Mouse (Mus musculus) hematopoietic stem cell, adult 5-6 weeks (primary cell): ENCODE results near the gene 3110040N11Rik. TPM values are rescaled to one million over a fixed set of nuclear protein-coding genes. Genes with fewer than 3 reads are reported as not detected.
"Not testable (repeated sequence)": the region's sequence is repeated elsewhere in the genome, so short reads cannot be mapped to it uniquely, and the experiment has no call there.

Experiments
- ATAC-seq, 2 experiments: fragments of 125-278 bp in 1 of 2; replicated peaks in 1 of 2; 2 replicates each; pipeline ENCODE4 v1.8.0; 2016 to 2017; ENCODE audit warnings: inconsistent platforms in 2 of 2, mild to moderate bottlenecking in 2 of 2, moderate number of reproducible peaks in 2 of 2, low read depth in 1 of 2, moderate TSS enrichment in 1 of 2; ENCODE audit not compliant: low FRiP score in 2 of 2, poor library complexity in 2 of 2, severe bottlenecking in 2 of 2, insufficient read depth in 1 of 2, low TSS enrichment in 1 of 2
- total RNA-seq: library from RNA; stranded (forward); fragments of 172-1452, 232-1000 nt; gene quantifications from 2 replicates; pipeline ENCODE4 v1.2.3, GENCODE M21; 2017

3110040N11Rik gene
- 79.8 and 104 TPM in 2 replicates for total RNA-seq

- ATAC-seq: peak; percentile 91 to 96
Measured at GRCm38 (mm10) chr7:81789095-81789757, at the start of gene 3110040N11Rik. 3110040N11Rik (minus strand) TSS chr7:81789478.

DNA sequence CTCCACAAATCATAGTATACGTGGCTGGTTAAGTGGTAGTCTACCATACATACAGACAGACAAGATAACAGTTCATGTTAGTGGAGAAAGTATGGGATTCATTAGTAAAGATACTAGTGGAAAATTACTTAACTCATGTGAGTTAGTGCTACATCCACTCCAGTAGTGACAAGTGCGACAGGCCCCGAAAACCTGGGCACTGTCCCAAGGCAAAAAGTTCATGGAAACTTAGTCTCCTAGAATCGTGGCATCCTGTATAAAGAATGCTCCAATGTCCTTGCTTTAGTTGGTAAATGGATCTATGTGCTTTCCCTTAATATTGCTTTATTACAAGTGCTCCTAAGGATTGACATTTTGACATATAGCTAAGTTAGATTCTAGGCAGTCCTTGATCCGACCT lies 48.5 kb upstream of the 3110040N11Rik start:
- not testable (repeated sequence) for ATAC-seq

GRCm38 (mm10) chr7:81835430-81835829 lies 46.2 kb upstream of the 3110040N11Rik start:
- ATAC-seq: no peak

GRCm38 (mm10) chr7:81834847-81835246 lies 45.6 kb upstream of the 3110040N11Rik start:
- 0 out of 4 replicates have a peak, but pooled peaks of 1 of the 2 experiments have one; percentile 46 for ATAC-seq

DNA sequence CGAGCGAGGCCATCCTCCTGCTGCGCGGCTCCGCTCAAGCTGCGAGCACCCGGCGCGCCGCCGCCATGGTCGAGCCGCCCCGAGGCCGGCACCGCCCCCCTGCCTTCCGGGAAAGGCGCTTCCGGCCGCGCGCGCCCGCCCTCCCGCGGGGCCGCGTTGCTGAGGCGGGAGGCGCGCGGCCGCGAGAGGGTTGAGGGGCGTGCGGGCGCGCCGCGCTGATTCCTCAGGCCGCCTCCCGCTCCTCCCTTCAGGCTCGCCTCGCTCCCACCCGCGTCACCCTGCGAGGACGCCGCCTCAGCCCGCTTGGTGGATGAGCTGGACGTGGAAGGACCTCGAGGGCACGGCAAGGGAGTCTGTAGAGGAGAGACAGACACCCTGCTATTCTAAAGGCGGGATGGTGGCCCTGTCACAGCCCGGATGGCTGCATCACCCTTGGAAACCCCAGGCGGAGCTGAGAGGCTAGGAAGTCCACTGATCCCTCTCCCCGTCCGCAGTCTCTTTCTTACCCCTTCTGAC lies 40.2 kb upstream of the 3110040N11Rik start, which contains the start of gene Btbd1:
Btbd1 (minus strand) TSS at position 53 of the 516 bp plus-strand sequence.
- peak; percentile 55 to 78 for ATAC-seq

DNA sequence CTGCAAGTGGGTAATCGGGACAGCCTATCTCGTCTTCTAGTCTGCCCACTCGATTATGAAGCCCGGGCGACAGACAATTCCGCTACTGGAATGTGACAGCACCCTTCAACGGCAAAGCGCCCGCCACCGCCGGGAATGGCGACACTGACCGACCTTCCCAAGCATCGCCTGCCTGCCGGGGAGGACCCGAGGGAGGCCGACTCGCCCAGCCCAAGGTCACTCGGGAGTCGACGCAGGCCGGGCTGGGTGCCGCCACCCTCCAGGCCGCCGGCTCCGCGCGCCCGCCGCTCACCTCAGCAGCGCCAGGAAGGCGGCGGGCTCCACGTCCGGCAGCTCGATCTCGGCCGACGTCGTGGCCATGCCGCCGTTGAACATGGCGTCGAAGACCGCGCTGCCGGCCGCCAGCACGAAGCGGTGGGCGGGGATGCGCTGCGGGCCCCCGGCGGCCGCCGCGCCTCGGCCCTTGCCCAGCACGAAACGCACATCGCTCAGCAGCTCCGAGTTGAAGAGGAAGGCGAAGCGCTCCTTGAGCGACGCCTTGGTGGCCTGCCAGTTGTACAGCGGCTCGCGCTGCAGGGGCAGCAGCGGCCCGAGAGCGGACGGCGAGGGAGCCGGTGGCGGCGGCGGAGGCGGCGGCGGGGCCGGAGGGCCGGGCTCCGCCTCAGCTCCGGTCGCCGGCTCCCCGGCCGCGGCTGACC lies 39.6 kb upstream of the 3110040N11Rik start:
- ATAC-seq: peak; percentile 14 to 31; a peak in 2 of 4 replicates

DNA sequence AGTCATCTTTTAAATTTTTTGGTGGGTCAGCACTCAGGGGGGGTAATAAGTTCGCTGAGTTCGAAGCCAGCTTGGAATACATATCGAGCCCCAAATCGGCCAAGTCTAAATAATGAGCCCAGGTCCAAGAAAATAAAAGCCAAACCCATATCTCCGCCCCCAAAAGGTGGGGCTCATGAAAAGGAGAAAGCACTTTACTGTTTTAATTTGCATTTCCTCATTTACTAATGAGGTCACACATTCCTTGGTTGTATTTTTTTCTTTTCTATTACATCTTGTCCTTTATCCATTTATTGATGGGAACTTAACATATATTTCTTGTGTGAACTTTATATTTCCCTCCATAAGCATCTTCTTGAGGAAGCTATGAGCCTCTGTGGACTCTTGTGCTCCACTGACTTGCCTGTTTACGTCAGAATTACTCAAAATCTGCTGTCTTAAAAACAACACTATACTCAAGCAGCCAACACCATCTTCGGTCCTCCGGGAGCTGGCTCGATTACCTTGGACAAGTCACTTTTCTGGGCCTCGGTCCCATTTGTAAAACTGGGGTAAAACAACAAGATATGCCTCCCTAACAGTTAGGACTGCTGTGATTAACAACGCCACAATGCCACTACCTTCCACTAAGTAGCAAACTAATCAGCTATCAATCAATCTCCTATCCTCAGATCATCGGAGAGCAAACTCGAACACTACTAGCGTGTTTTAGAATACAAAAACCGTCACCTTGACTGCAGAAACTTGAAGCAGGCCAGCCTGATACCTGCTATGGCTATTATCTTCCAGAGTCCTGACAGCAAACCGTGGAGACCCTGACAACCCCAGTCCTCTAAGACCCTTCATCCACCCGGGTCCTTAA lies 38.8 kb upstream of the 3110040N11Rik start:
- ATAC-seq: no peak

GRCm38 (mm10) chr7:81825381-81825780 lies 36.1 kb upstream of the 3110040N11Rik start:
- no peak for ATAC-seq

DNA sequence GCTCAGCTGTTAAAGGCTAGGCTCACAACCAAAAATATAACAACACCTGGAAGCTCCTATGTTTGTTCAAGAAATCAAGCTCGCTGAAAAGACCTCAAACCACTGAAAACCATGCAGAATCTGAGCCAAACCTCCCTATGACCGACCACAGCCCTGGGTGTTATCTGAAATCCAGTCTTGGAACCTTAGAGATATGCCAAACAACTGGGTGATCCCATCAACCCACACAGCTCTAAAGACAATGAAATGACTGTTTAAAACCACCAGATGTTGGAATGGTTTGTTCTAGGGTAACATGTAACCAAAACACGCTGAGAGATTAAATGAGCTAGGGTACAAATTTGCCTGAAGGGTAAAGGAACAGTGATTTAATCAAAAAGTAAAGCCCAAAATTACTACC lies 35.6 kb upstream of the 3110040N11Rik start:
- no peak for ATAC-seq

DNA sequence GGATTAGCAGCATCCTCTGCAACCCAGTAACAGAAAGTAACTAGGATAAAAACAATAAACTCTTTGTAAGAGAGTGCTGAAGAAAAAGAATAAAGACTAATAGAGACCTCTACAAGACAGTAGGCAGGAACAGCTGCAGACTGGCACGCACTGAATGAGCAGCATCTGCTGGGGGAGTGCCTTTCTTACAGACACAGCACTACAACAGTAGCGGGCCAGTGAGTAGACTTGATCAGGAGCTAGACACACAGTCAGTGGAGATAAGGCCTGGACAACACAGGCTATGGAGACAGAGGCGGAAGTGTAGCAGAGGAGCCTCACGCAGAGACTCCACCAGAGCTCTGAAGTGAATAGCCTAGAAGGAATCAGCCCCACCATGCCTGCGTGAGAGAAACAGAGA lies 16.8 kb upstream of the 3110040N11Rik start:
- no peak for ATAC-seq

DNA sequence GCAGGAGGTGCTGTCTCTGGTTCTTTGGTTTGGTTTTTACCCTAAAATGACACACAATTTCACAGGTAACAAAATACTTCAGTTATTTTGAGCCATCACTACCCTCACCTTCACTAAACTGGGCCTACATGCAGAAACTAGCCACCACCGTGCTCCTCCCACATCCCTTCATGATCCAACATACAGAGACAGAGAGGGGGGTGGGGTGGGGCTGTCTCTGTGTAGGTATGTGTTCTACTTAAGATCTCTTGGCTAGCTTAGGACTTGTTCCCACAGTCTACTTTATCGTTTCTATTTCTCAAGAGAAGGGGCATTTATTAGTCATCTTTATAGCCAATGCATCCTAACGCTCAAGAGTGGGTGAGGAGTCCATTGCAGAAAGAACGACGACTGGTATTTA lies 742 bp downstream of the 3110040N11Rik start:
- no peak for ATAC-seq

- ATAC-seq: no peak
Measured at GRCm38 (mm10) chr7:81777667-81778218, 11.5 kb downstream of the 3110040N11Rik start.

- ATAC-seq: no peak
Measured at GRCm38 (mm10) chr7:81775325-81775724, 14.0 kb downstream of the 3110040N11Rik start.

- ATAC-seq: peak; percentile 37 to 39; a peak in 1 of 4 replicates
Measured at GRCm38 (mm10) chr7:81772786-81773539, 16.3 kb downstream of the 3110040N11Rik start.

DNA sequence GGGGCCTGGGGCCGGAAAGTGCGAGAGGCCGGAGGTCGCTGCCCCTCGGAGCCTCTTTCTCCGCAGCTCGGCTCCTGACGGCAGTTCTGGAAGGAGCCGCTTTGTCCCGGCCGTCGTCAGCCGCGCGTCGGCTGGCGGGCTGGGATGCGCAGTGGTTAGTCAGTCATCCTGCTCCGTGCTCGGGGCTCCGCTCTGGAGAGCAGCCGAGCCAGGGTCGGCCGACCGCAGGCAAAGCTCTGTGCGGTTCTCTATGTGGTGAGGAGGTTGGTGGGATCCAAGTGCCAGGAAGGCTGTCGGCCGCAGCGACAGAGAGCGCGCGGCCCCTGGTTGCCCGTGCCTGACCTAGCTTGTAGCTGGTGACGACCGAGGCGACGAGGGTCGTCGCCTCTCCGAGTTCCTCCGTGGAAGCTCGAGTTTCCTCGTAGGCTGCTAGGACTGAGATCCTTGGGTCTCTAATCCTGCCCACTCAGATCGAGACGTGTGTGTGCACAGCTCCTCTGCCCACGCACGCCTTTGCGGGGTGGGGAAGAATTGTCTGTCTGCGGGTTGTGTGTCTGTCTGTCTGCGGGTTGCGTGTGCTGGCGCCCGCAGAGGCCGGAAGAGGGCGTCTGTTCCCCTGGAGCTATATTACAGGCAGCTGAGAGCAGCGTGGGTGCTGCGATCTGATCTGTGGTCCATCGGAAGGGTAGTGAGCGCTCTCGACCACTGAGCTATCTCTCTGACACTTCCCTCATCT lies 26.0 kb downstream of the 3110040N11Rik start:
- peak; percentile 20 to 59; a peak in 2 of 4 replicates for ATAC-seq
